ENCODE assay signal across 8 mouse cellular contexts in the genomic region with DNA sequence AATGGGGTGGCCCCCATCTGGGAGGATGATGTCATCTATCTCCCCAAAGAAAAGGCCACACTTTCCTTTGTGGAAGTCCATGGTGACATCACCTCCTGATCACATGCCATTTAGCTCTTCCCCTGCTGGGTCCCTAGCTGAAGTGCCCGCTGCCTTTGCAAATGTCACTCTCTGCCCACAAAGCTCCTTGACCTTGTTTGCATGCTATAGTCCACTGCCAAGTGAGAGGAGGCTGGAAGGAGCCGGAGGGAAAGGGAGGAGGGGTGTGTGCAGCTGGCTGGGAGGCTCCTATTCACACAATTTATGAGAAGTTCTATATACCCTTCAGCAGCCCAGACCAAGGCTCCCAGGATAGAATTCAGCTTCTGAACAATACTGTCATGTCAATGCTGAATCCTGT.
DNase-seq lines count a peak whose midpoint lies in the region; ATAC-seq and TF ChIP-seq lines count a peak whose summit lies in the region.

No protein-coding gene starts in this region.

- no peak overlapping the region for H3K4me2 ChIP-seq in forebrain, embryonic 16.5 days (ENCODE audit: low read length)
- H3K4me2 ChIP-seq in hindbrain, embryonic 13.5 days = no peak overlapping the region
- H3K4me2 ChIP-seq in midbrain, embryonic 12.5 days (replicated peaks) = no peak overlapping the region; the same call in 1 of the 2 replicates

- TF ChIP-seq CTCF in brain, embryonic 14.5 days (IDR thresholded peaks at IDR 0.05; ENCODE audit: borderline replicate concordance, extremely low read depth, insufficient read depth, insufficient read length) = no peak

- no peak overlapping the region for H3K9ac ChIP-seq in forebrain, embryonic 16.5 days (replicated peaks; ENCODE audit: low read depth, low read length)
- H3K9ac ChIP-seq in hindbrain, embryonic 13.5 days = no peak overlapping the region
- H3K9ac ChIP-seq in midbrain, embryonic 12.5 days (replicated peaks) = no peak overlapping the region

- ATAC-seq in cerebellum, adult (ENCODE audit: insufficient number of reproducible peaks, low FRiP score, low TSS enrichment) = 0 out of 2 replicates have a peak, but pooled peaks have one; percentile 38
- ATAC-seq in forebrain, embryonic 16.5 days = peak; percentile 93
- ATAC-seq in hindbrain, embryonic 13.5 days (ENCODE audit: low FRiP score) = peak; percentile 91
- peak; percentile 93 for ATAC-seq in midbrain, embryonic 12.5 days (ENCODE audit: low FRiP score, low read depth)
- ATAC-seq in megakaryocyte progenitor cell, adult 5-6 weeks (replicated peaks; ENCODE audit: poor library complexity) = no peak
- no peak for ATAC-seq in erythroid progenitor cell, adult 5-6 weeks (replicated peaks; ENCODE audit: low FRiP score, poor library complexity, severe bottlenecking)

- peaks cover 7% of the 10 kb centered on the region; the same call in 1 of the 2 replicates for H3K4me1 ChIP-seq in forebrain, embryonic 16.5 days (replicated peaks; ENCODE audit: control insufficient read depth, insufficient read depth, low read length)
- H3K4me1 ChIP-seq in hindbrain, embryonic 13.5 days (replicated peaks) = peaks cover 23% of the 10 kb centered on the region
- peaks cover 38% of the 10 kb centered on the region for H3K4me1 ChIP-seq in midbrain, embryonic 12.5 days

- H3K4me3 ChIP-seq in forebrain, embryonic 16.5 days (replicated peaks; ENCODE audit: low read length) = no peak overlapping the region
- H3K4me3 ChIP-seq in hindbrain, embryonic 13.5 days = no peak overlapping the region
- H3K4me3 ChIP-seq in midbrain, embryonic 12.5 days = no peak overlapping the region

- no peaks in the 10 kb centered on the region for H3K9me3 ChIP-seq in forebrain, embryonic 16.5 days (ENCODE audit: control insufficient read depth, low read length)
- no peaks in the 10 kb centered on the region for H3K9me3 ChIP-seq in hindbrain, embryonic 13.5 days
- no peaks in the 10 kb centered on the region for H3K9me3 ChIP-seq in midbrain, embryonic 12.5 days

- no peaks in the 10 kb centered on the region for H3K27me3 ChIP-seq in forebrain, embryonic 16.5 days (replicated peaks; ENCODE audit: control insufficient read depth, insufficient read depth, low read length)
- H3K27me3 ChIP-seq in hindbrain, embryonic 13.5 days = no peaks in the 10 kb centered on the region
- H3K27me3 ChIP-seq in midbrain, embryonic 12.5 days = no peaks in the 10 kb centered on the region

- TF ChIP-seq POLR2A in brain, embryonic 14.5 days (IDR thresholded peaks at IDR 0.05; ENCODE audit: borderline replicate concordance, extremely low read depth, insufficient read depth, insufficient read length, poor library complexity, severe bottlenecking) = no peak

- H3K27ac ChIP-seq in forebrain, embryonic 16.5 days (ENCODE audit: low read length) = peak overlapping the region; percentile 5
- peak overlapping the region; percentile 67 for H3K27ac ChIP-seq in hindbrain, embryonic 13.5 days
- peak overlapping the region; percentile 82 for H3K27ac ChIP-seq in midbrain, embryonic 12.5 days (replicated peaks)

- 0% methylated on average over 2 of the region's 2 CpGs for WGBS in forebrain, embryonic 16.5 days
- 8% methylated on average over 2 of the region's 2 CpGs for WGBS in hindbrain, embryonic 13.5 days
- WGBS in midbrain, embryonic 12.5 days = 7% methylated on average over 2 of the region's 2 CpGs

- no peak for DNase-seq in cerebellum, adult 11 months
- DNase-seq in brain, embryonic 14.5 days (ENCODE audit: low read depth) = peak; percentile 95

- H3K36me3 ChIP-seq in forebrain, embryonic 16.5 days (ENCODE audit: control insufficient read depth, insufficient read depth) = no peaks in the 10 kb centered on the region
- H3K36me3 ChIP-seq in hindbrain, embryonic 13.5 days = no peaks in the 10 kb centered on the region
- H3K36me3 ChIP-seq in midbrain, embryonic 12.5 days = no peaks in the 10 kb centered on the region

Comparison
In these comparisons a context has a peak if more than half of its experiments do, and no peak if none do; other contexts are left out.
1. ATAC-seq: peak in cerebellum, adult (single experiment), forebrain, embryonic 16.5 days (single experiment), hindbrain, embryonic 13.5 days (single experiment) and midbrain, embryonic 12.5 days (single experiment); none in megakaryocyte progenitor cell, adult 5-6 weeks (single experiment) and erythroid progenitor cell, adult 5-6 weeks (single experiment).
2. H3K27ac ChIP-seq: peak in every context shown above with its lines; median percentile 82 in midbrain, embryonic 12.5 days; 67 in hindbrain, embryonic 13.5 days; 5 in forebrain, embryonic 16.5 days.